ENCODE assay signal across 18 mouse cellular contexts in genomic region chr19:14540678-14541077, GRCm38 (mm10).
"Had no signal": no experiment of that assay in that cellular context is flagged by ENCODE, and none has a peak within 500 bp of the region (broad histone marks: within the 10 kb centered on the region; RNA-seq: fewer than 3 reads in every experiment).

No protein-coding gene starts in this region.

- H3K9ac ChIP-seq: liver, embryonic 15.5 days; liver, postnatal 0 days; lung, embryonic 15.5 days; midbrain, embryonic 12.5 days; neural tube, embryonic 13.5 days; stomach, embryonic 15.5 days had no signal

- H3K4me1 ChIP-seq: lung, embryonic 15.5 days; megakaryocyte, embryonic 14.5 days; stomach, embryonic 15.5 days had no signal

- DNase-seq: liver, postnatal 0 days; lung, adult 2 months; lung, postnatal 14 days; lung, postnatal 36 days; midbrain, embryonic 14.5 days; right cerebral cortex, postnatal 14 days; thymus, adult 2 months; thymus, postnatal 25 days; thymus, postnatal 4 days had no signal

- H3K27me3 ChIP-seq: liver, embryonic 15.5 days; lung, embryonic 15.5 days; megakaryocyte, embryonic 14.5 days; midbrain, embryonic 12.5 days; neural tube, embryonic 13.5 days; stomach, embryonic 15.5 days had no signal

- H3K36me3 ChIP-seq: liver, embryonic 15.5 days; lung, embryonic 15.5 days; midbrain, embryonic 12.5 days; neural tube, embryonic 13.5 days; stomach, embryonic 15.5 days had no signal

- H3K4me3 ChIP-seq: liver, embryonic 15.5 days; lung, embryonic 15.5 days; megakaryocyte, embryonic 14.5 days; midbrain, embryonic 12.5 days; neural tube, embryonic 13.5 days; stomach, embryonic 15.5 days had no signal

- H3K27ac ChIP-seq: liver, embryonic 15.5 days; lung, embryonic 15.5 days; macrophage; midbrain, embryonic 12.5 days; stomach, embryonic 15.5 days; stomach, postnatal 0 days had no signal

- H3K4me2 ChIP-seq: liver, embryonic 15.5 days; lung, embryonic 15.5 days; midbrain, embryonic 12.5 days; neural tube, embryonic 13.5 days; stomach, embryonic 15.5 days had no signal

- H3K9me3 ChIP-seq: liver, embryonic 15.5 days; lung, embryonic 15.5 days; megakaryocyte, embryonic 14.5 days; midbrain, embryonic 12.5 days; neural tube, embryonic 13.5 days; stomach, embryonic 15.5 days had no signal

- ATAC-seq: liver, postnatal 0 days; lung, postnatal 0 days had no signal
